Mouse (Mus musculus) cerebellum, adult 9-10 months (tissue): Measurements from ENCODE around the gene Dazl.
A peak's percentile ranks its signal among the peaks of the same experiment; 100 is the strongest.
"Not testable (repeated sequence)": the region's sequence is repeated elsewhere in the genome, so short reads cannot be mapped to it uniquely, and the experiment has no call there.

ENCODE experiments used
- DNase-seq: peaks from one replicate; pipeline ENCODE4 v3.0.0; 2022

Gene Dazl

DNA sequence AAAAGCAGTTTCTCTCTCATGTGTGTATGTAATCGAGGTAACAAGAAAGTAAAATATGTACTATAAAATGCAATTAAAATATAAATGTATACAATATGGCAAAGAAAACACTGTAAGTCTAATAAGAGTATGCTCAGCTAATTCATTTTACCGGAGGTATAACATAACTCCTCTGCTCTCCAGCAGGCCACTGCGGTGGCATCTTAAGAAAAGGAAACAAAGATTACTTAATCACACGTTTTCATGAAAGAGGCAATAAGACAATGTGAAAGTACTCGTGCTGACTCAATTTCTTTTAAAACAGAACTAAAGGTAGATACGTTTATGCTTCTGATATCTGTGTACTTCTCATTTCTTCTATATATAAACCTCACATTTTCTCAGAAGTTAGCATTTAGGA is 8.6 kb downstream of the Dazl start:
- no peak for DNase-seq

GRCm38 (mm10) chr17:50261615-50262014 is 31.8 kb downstream of the Dazl start:
- DNase-seq: not testable (repeated sequence)

GRCm38 (mm10) chr17:50260856-50261255 is 32.6 kb downstream of the Dazl start:
- DNase-seq: no peak

GRCm38 (mm10) chr17:50246605-50247004 is 46.8 kb downstream of the Dazl start:
- no peak for DNase-seq

DNA sequence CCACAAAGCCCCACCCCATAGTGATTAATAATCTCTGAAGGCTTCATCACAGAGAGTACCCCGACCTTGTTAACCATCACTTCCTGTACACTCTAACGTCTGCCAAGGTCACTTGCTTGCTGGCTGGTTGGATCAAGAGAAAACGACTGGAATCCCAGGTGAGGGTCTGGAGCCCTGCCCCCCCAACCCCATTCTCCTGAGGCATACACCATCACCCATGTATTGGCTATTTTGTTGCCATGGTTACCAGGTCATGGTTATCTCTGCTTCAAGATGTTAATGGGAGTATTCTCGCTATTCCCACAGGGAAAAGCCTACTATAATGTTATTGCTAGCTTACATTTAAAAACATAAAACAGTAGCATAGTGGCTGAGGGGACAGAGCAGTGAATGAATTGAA is 48.8 kb downstream of the Dazl start:
- no peak for DNase-seq

GRCm38 (mm10) chr17:50243326-50243725 is 50.1 kb downstream of the Dazl start:
- no peak for DNase-seq

DNA sequence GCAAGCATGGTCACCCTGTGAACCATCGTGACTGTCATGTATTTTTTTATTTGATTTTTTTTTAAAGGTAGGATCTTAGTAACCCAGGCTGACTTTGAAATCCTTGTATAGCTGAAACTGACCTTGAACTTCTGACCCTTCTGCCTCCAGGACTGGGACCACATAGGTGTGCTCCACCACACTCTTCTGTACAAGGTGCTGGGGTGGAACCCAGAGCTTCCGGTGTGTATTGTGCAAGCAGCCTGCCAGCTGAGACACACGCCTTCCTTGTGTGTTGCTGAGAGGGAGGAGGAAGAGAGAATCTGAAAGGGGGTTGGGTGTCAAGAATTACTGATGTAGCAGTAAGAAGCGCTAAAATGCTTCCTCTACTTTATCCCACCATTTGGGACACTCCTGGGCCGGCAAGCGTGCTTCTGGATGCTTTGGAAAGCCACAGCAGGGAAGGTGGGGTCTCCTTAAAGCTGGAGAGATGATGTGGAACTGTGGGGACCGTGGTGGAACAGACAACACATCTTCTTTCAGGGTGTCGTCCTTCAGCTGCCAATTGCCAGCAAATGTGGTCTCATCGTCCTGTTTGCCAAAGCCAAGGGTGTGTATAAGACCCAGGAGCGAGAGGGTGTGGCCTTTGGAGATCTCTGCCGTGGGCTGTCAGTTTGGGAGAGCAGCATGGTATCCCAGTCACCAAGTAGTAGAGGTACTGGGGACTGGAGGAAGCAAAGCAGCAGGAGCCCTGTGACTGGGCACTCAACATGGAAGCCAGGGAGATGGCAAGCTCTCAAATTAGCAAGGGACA is 55.4 kb downstream of the Dazl start:
- DNase-seq: peak; percentile 5

GRCm38 (mm10) chr17:50237436-50237709 is 56.1 kb downstream of the Dazl start:
- DNase-seq: peak; percentile 89

GRCm38 (mm10) chr17:50236702-50237435 is 56.6 kb downstream of the Dazl start:
- peak; percentile 31 for DNase-seq

DNA sequence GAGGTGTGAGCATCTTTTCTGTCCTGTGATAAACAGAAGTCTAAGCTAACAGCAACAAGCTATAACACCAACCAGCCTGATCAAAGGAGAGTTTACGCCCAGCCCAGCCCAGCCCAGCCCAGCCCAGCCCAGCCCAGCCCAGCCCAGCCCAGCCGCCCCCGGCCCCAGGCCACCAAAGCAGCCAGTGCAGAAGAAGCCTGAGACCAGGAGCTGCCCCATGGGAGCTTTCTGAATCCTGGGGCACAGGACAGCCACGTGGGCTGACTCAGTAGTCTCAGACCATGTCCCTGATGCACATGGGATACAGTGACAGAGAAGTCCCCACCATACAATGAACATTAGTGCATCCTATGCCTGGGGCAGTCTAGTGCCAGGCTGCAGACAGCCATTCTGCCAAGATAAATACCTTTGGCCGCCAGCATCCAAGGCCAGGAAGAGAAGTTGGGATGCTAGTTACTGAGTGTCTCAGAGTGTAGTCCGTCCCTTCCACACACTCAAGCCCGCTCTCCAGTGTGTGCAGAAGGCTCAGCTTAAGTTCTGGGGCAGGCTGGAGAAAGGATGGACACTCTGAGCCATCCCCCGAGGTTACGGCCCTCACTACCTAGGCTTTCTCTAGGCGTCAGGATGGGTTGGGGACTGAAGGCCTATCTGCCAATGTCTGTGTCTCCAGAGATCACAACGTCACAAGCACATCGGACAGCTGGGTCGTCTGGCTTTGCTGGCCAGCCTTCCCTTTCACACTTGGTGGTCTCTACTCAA is 57.3 kb downstream of the Dazl start:
- DNase-seq: peak; percentile 7

GRCm38 (mm10) chr17:50233956-50234355 is 59.5 kb downstream of the Dazl start:
- no peak for DNase-seq

DNA sequence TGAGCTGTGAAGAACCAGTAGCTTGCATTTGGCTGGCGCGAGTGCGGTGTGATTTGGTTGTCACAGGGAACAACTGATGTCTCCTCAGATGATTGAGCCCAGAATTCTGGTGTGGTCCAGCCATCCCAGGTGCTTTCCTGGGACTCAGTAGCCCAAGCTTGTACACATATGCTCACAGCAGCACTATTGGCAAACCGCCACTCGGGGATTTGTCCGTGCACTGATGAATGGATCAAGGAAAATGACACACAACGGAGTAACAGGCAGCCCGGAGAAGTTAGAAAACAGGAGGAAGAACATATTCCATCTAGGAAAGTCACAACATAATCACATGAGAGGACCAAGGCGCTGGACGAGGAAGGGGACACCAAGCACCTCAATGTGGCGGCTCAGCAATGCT is 60.6 kb downstream of the Dazl start:
- DNase-seq: no peak

DNA sequence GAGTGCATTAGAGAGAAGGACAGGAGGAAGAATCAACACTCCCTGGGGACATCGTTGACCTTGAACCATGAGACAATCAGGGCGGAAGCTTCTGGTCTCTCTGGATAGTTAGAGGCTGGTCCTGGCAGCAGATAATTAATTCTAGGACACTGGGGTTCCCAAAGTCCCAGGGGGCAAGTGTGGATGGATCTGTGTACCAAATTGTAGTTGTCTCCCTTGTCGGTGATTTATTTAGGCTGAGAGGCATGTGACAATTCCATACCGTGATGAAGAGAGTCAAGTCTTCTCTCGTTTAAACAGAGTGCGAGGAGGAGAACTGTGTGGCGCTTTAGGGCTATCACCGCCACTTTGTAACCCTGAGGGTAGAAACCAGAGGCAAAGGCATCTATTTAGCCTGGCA is 62.2 kb downstream of the Dazl start:
- no peak for DNase-seq

- DNase-seq: no peak
Observed at GRCm38 (mm10) chr17:50229534-50229933, 63.9 kb downstream of the Dazl start.
